Mouse (Mus musculus) left cerebral cortex, adult 8-10 months (tissue): Measurements from ENCODE around the gene Afap1. TPM values are rescaled to one million over a fixed set of nuclear protein-coding genes. Genes with fewer than 3 reads are reported as not detected.

Experiments used
- DNase-seq, 2 experiments: peaks; one replicate each; pipeline ENCODE4 v3.0.0; 2022; ENCODE audit warnings: low spot score in 2 of 2
- total RNA-seq, 4 experiments: library from RNA; stranded (reverse); gene quantifications; 2 replicates each; pipeline ENCODE4 v1.2.4; 2022

The Afap1 gene
- total RNA-seq, 4 experiments from 2014 or later: 26.8 to 30.0 (median 29.3) TPM

- no peak for DNase-seq
These were observed 4.0 kb downstream of the Afap1 start for GRCm38 (mm10) chr5:35897147-35897546.

- DNase-seq: no peak
These were observed 5.0 kb downstream of the Afap1 start for GRCm38 (mm10) chr5:35898114-35898513.

GRCm38 (mm10) chr5:35898994-35899393, 5.9 kb downstream of the Afap1 start:
- DNase-seq: no peak

GRCm38 (mm10) chr5:35900401-35901225, 7.5 kb downstream of the Afap1 start:
- no peak for DNase-seq

GRCm38 (mm10) chr5:35901226-35901809, 8.2 kb downstream of the Afap1 start:
- no peak for DNase-seq

- no peak for DNase-seq
These were observed 10.3 kb downstream of the Afap1 start for GRCm38 (mm10) chr5:35903456-35903855.

GRCm38 (mm10) chr5:35905283-35905682, 12.2 kb downstream of the Afap1 start:
- DNase-seq: no peak

GRCm38 (mm10) chr5:35907090-35907489, 14.0 kb downstream of the Afap1 start:
- DNase-seq: no peak

GRCm38 (mm10) chr5:35907633-35908426, 14.7 kb downstream of the Afap1 start:
- peak in 1 of 2 experiments; percentile 83 for DNase-seq

GRCm38 (mm10) chr5:35908626-35909443, 15.7 kb downstream of the Afap1 start:
- DNase-seq: no peak

GRCm38 (mm10) chr5:35915629-35916300, 22.6 kb downstream of the Afap1 start:
- no peak for DNase-seq

GRCm38 (mm10) chr5:35916666-35917065, 23.5 kb downstream of the Afap1 start:
- DNase-seq: no peak

- DNase-seq: peak in 1 of 2 experiments; percentile 44
These were observed 25.3 kb downstream of the Afap1 start for GRCm38 (mm10) chr5:35918387-35918786.

- no peak for DNase-seq
These were observed 27.0 kb downstream of the Afap1 start for GRCm38 (mm10) chr5:35920076-35920475.

- no peak for DNase-seq
These were observed 27.4 kb downstream of the Afap1 start for GRCm38 (mm10) chr5:35920557-35920956.

GRCm38 (mm10) chr5:35921141-35921540, 28.0 kb downstream of the Afap1 start:
- DNase-seq: no peak

GRCm38 (mm10) chr5:35921595-35922254, 28.6 kb downstream of the Afap1 start:
- DNase-seq: no peak

- DNase-seq: no peak
These were observed 30.3 kb downstream of the Afap1 start for GRCm38 (mm10) chr5:35923448-35923847.

- peak in 1 of 2 experiments; percentile 57 for DNase-seq
These were observed 32.1 kb downstream of the Afap1 start for GRCm38 (mm10) chr5:35925171-35925634.

- DNase-seq: no peak
These were observed 33.4 kb downstream of the Afap1 start for GRCm38 (mm10) chr5:35926511-35926910.
